Mouse (Mus musculus): ENCODE data around the gene Vmn2r94. TPM values are rescaled to one million over a fixed set of nuclear protein-coding genes. Genes with fewer than 3 reads are reported as not detected.

Vmn2r94 gene
- not detected in 2 replicates for polyA plus RNA-seq (2015; fragmentation: Nextera tagmentation; extraction: Ambion mirVana)

DNA sequence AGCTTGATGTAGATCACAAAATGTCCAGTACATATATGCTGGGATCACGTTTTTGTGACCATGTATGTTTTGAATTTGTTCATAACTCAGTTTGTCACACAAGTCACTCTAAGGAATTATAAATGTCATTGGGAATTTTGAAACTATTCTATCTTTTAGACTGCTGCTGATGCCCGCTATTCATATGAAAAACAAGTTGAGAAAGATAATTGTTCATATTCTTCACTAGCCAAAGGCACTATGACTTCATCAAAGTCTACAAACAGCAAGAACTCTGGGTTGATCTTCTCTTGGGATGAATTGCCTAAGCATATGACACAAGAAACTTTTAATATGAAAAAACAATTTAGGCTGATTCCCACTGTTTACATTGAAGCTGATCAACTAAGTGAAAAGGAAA is at the start of gene Vmn2r94:
Gene Vmn2r94 (minus strand): TSS at position 101 of the 400 bp plus-strand sequence.
- H3K27me3 ChIP-seq (ENCODE audit: insufficient read depth, low read length) = no peaks in the 10 kb centered on the region
- no peaks in the 10 kb centered on the region for H3K4me1 ChIP-seq (ENCODE audit: insufficient read depth, low read length)
- no peak within 1 kb of the TSS for H3K27ac ChIP-seq (ENCODE audit: low read length)
- no peak within 1 kb of the TSS for H3K4me3 ChIP-seq (ENCODE audit: low read length)
- no peak within 1 kb of the TSS for H3K9ac ChIP-seq (replicated peaks; ENCODE audit: low read length)
- no peak for ATAC-seq (ENCODE audit: low FRiP score, low TSS enrichment)
- no peaks in the 10 kb centered on the region for H3K36me3 ChIP-seq (ENCODE audit: insufficient read depth, low read length)
- WGBS = 61% methylated on average over 2 of the region's 2 CpGs
- H3K4me2 ChIP-seq (replicated peaks; ENCODE audit: low read depth, low read length) = no peak within 1 kb of the TSS
- no peaks in the 10 kb centered on the region for H3K9me3 ChIP-seq (ENCODE audit: low read length)

DNA sequence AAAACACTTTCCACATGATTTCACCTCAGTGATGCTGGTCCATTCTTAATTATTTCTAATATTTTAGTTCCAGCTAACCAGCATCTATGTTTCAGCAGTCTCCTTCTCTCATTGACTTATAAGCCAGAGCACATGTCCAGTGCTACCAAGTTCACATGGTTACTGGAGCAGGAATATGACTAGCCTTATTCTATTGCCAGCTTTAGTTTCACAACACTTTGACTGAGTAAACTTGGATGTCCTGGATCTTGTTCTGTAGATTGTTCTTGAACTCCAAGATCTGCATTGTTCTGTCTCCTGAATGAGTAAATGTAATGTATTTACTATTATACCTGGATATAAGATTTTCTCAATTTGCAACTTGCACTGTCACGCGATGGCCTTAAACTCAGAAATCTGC is 45.5 kb upstream of the Vmn2r94 start:
- 93% methylated on average over 2 of the region's 2 CpGs for WGBS
- ATAC-seq (ENCODE audit: low FRiP score, low TSS enrichment) = no peak
- Histone ChIP-seq H3K9me3 (ENCODE audit: low read length) (peaks cover 9% of the 10 kb centered on the region; the same call in 1 of the 2 replicates), H3K9ac (replicated peaks; ENCODE audit: low read length) (no peak overlapping the region), H3K4me2 (replicated peaks; ENCODE audit: low read depth, low read length) (no peak overlapping the region), H3K36me3 (ENCODE audit: insufficient read depth, low read length) (no peaks in the 10 kb centered on the region), H3K27ac (ENCODE audit: low read length) (no peak overlapping the region), H3K27me3 (ENCODE audit: insufficient read depth, low read length) (no peaks in the 10 kb centered on the region), H3K4me3 (ENCODE audit: low read length) (no peak overlapping the region), H3K4me1 (ENCODE audit: insufficient read depth, low read length) (no peaks in the 10 kb centered on the region)

DNA sequence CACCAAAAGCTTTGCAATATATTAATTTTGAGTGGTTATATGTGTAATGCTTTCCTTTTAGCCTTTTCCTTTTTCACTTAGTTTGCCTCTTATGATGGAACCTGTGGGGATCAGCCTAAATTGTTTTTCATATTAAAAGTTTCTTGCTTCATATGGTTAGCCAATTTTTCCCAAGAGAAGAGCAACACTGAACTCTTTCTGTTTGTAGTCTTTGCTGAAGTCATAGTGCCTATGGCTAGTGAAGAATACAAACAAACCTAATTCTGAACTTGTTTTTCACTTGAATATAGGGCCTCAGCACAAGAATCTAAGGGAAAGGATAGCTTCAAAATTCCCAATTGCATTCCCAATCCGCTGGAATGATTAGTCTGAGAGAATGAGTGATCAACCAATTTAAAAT is 20.2 kb upstream of the Vmn2r94 start, which contains the start of gene Vmn2r93:
Gene Vmn2r93 (plus strand): TSS at position 301 of the 400 bp plus-strand sequence.
- H3K27me3 ChIP-seq (ENCODE audit: insufficient read depth, low read length) = no peaks in the 10 kb centered on the region
- H3K36me3 ChIP-seq (ENCODE audit: insufficient read depth, low read length) = no peaks in the 10 kb centered on the region
- H3K9me3 ChIP-seq (ENCODE audit: low read length) = no peaks in the 10 kb centered on the region; the same call in 1 of the 2 replicates
- H3K4me2 ChIP-seq (replicated peaks; ENCODE audit: low read depth, low read length) = no peak within 1 kb of the TSS
- no peak for ATAC-seq (ENCODE audit: low FRiP score, low TSS enrichment)
- no peak within 1 kb of the TSS for H3K27ac ChIP-seq (ENCODE audit: low read length)
- no peak within 1 kb of the TSS for H3K9ac ChIP-seq (replicated peaks; ENCODE audit: low read length)
- 26% methylated on average over 1 of the region's 1 CpGs for WGBS
- H3K4me1 ChIP-seq (ENCODE audit: insufficient read depth, low read length) = no peaks in the 10 kb centered on the region
- H3K4me3 ChIP-seq (ENCODE audit: low read length) = no peak within 1 kb of the TSS

DNA sequence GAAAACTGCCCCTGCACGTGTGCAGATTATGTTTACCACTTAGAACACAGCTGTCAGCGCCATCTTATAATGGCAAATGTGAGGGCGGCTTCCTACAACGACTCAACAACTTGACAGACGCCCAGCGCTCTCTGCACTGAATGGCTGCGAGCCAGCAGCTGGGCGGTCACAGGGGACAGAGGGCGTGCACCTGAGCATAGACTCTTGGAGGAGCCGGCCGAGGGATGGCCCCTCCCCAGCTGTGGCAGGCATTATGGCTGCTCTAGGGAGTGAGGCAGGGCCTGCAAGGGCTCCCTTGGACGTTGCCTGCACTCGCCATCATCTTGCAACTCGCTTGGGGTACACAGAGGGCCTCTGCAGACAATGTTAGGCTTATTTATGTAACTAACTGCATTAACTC is 40.6 kb downstream of the Vmn2r94 start:
- H3K27me3 ChIP-seq (ENCODE audit: insufficient read depth, low read length) = no peaks in the 10 kb centered on the region
- no peaks in the 10 kb centered on the region for H3K4me1 ChIP-seq (ENCODE audit: insufficient read depth, low read length)
- H3K4me3 ChIP-seq (ENCODE audit: low read length) = no peak overlapping the region
- H3K9me3 ChIP-seq (ENCODE audit: low read length) = peaks cover 10% of the 10 kb centered on the region
- no peak overlapping the region for H3K27ac ChIP-seq (ENCODE audit: low read length)
- H3K9ac ChIP-seq (replicated peaks; ENCODE audit: low read length) = no peak overlapping the region
- no peak for ATAC-seq (ENCODE audit: low FRiP score, low TSS enrichment)
- 87% methylated on average over 13 of the region's 14 CpGs for WGBS
- H3K4me2 ChIP-seq (replicated peaks; ENCODE audit: low read depth, low read length) = no peak overlapping the region
- no peaks in the 10 kb centered on the region for H3K36me3 ChIP-seq (ENCODE audit: insufficient read depth, low read length)

DNA sequence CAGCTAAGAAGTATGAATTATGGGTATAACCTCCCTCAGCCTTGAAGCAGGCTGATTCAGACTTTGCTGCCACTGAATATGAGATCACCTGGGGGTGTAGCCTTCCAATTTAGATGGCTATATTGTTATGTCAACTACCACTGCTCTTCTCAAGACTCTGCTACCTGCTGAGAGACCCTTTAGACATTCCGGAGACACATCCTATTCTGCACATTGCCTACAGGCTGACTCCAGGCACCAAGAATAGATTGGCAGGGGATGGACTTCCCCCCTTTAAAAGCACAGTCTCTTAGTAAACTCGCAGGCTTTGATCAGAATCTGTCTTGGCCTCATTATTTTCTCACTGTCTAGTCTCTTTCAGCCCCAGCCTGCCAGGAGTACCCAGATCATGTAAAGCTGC is 45.6 kb downstream of the Vmn2r94 start:
- WGBS = 71% methylated on average over 2 of the region's 2 CpGs
- ATAC-seq (ENCODE audit: low FRiP score, low TSS enrichment) = no peak
- H3K4me3 ChIP-seq (ENCODE audit: low read length) = no peak overlapping the region
- H3K27me3 ChIP-seq (ENCODE audit: insufficient read depth, low read length) = no peaks in the 10 kb centered on the region
- no peak overlapping the region for H3K9ac ChIP-seq (replicated peaks; ENCODE audit: low read length)
- H3K36me3 ChIP-seq (ENCODE audit: insufficient read depth, low read length) = no peaks in the 10 kb centered on the region
- H3K4me2 ChIP-seq (replicated peaks; ENCODE audit: low read depth, low read length) = no peak overlapping the region
- H3K27ac ChIP-seq (ENCODE audit: low read length) = no peak overlapping the region
- no peaks in the 10 kb centered on the region for H3K4me1 ChIP-seq (ENCODE audit: insufficient read depth, low read length)
- H3K9me3 ChIP-seq (ENCODE audit: low read length) = peaks cover 6% of the 10 kb centered on the region

DNA sequence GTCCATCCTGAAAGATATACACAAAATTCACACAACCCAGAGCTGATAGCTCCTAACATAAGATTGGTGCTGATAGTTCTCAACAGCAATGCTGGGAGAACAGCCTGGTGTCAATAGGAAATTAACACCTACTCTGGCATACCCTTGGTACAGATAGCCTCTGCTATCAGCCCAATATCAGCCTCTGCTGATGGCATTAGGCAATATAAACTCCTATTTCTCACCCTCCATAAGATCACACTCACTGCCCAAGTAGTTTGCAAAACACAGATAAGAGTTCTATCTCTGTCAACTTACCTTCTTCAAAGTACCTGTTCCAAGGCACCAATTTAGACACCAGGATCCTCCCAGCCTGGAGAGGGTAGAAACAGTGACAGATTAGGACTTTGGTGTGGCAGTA is 56.3 kb downstream of the Vmn2r94 start:
- Histone ChIP-seq H3K9ac (replicated peaks; ENCODE audit: low read length) (no peak overlapping the region), H3K4me2 (replicated peaks; ENCODE audit: low read depth, low read length) (no peak overlapping the region), H3K27ac (ENCODE audit: low read length) (no peak overlapping the region), H3K27me3 (ENCODE audit: insufficient read depth, low read length) (no peaks in the 10 kb centered on the region), H3K36me3 (ENCODE audit: insufficient read depth, low read length) (no peaks in the 10 kb centered on the region), H3K4me1 (ENCODE audit: insufficient read depth, low read length) (no peaks in the 10 kb centered on the region), H3K4me3 (ENCODE audit: low read length) (no peak overlapping the region), H3K9me3 (ENCODE audit: low read length) (peaks cover 6% of the 10 kb centered on the region)
- ATAC-seq (ENCODE audit: low FRiP score, low TSS enrichment) = no peak

Other genes with a start within 250 kb of the Vmn2r94 start
- gene Vmn2r124, start 228.3 kb downstream of the Vmn2r94 start, polyA plus RNA-seq (2015; fragmentation: Nextera tagmentation; extraction: Ambion mirVana) = not detected in 2 replicates
- gene Vmn2r91, start 192.7 kb downstream of the Vmn2r94 start, polyA plus RNA-seq (2015; fragmentation: Nextera tagmentation; extraction: Ambion mirVana) = not detected in 2 replicates
- gene Vmn2r92, start 125.9 kb downstream of the Vmn2r94 start, polyA plus RNA-seq (2015; fragmentation: Nextera tagmentation; extraction: Ambion mirVana) = not detected in 2 replicates
- gene Vmn2r93, start 20.3 kb upstream of the Vmn2r94 start, polyA plus RNA-seq (2015; fragmentation: Nextera tagmentation; extraction: Ambion mirVana) = not detected in 2 replicates
- not detected in 2 replicates for gene Vmn2r95, start 146.3 kb upstream of the Vmn2r94 start, polyA plus RNA-seq (2015; fragmentation: Nextera tagmentation; extraction: Ambion mirVana)

Data from kidney, embryonic 16.5 days (tissue).